Mouse (Mus musculus) heart, embryonic 11.5 days (tissue): ENCODE results near the gene Rtp2. TPM values are rescaled to one million over a fixed set of nuclear protein-coding genes. Genes with fewer than 3 reads are reported as not detected.
A peak's percentile ranks its signal among the peaks of the same experiment; 100 is the strongest.
"Not testable (repeated sequence)": the region's sequence is repeated elsewhere in the genome, so short reads cannot be mapped to it uniquely, and the experiment has no call there.

Source experiments
- ATAC-seq: fragments of 200-750 bp; cut with Nextera tagmentation; replicated peaks from 2 replicates; pipeline ENCODE4 v1.8.0; 2017; ENCODE audit warnings: moderate library complexity; ENCODE audit not compliant: insufficient number of reproducible peaks, low FRiP score, low TSS enrichment
- H3K27ac ChIP-seq: fragments of 300-500 bp; sonication (generic); 2 replicates; pipeline ENCODE4 v1.5.1; 2014; ENCODE audit warnings: mild to moderate bottlenecking, low read depth, low read length
- H3K27me3 ChIP-seq: fragments of 300-500 bp; sonication (generic); 2 replicates; pipeline ENCODE4 v1.6.1; 2014; ENCODE audit warnings: mild to moderate bottlenecking, low read length, mixed read lengths; ENCODE audit not compliant: control insufficient read depth, insufficient read depth
- H3K36me3 ChIP-seq: fragments of 300-500 bp; sonication (generic); 2 replicates; pipeline ENCODE4 v1.6.1; 2014; ENCODE audit warnings: mild to moderate bottlenecking, low read length, moderate library complexity, mixed read lengths; ENCODE audit not compliant: control insufficient read depth, insufficient read depth
- H3K4me1 ChIP-seq: fragments of 300-500 bp; sonication (generic); 2 replicates; pipeline ENCODE4 v1.6.1; 2014; ENCODE audit warnings: low read length; ENCODE audit not compliant: control insufficient read depth, insufficient read depth
- H3K4me2 ChIP-seq: fragments of 300-500 bp; sonication (generic); 2 replicates; pipeline ENCODE4 v1.6.1; 2014; ENCODE audit warnings: mild to moderate bottlenecking, moderate library complexity
- H3K4me3 ChIP-seq: fragments of 300-500 bp; sonication (generic); 2 replicates; pipeline ENCODE4 v1.5.1; 2014; ENCODE audit warnings: low read depth, low read length
- H3K9ac ChIP-seq: fragments of 300-500 bp; sonication (generic); 2 replicates; pipeline ENCODE4 v1.6.1; 2014; ENCODE audit warnings: mild to moderate bottlenecking, low read depth, low read length, moderate library complexity
- H3K9me3 ChIP-seq: fragments of 300-500 bp; sonication (generic); replicated peaks from 2 replicates; pipeline ENCODE4 v1.6.1; 2016; ENCODE audit warnings: low read length; ENCODE audit not compliant: control insufficient read depth
- WGBS: fragments of 180-500 bp; shearing (Covaris S2); extraction: QIAGEN DNeasy Blood & Tissue Kit; methylation state at CpG from one replicate; pipeline ENCODE4 v1.1.7; 2014; ENCODE audit not compliant: insufficient replicate concordance; 5-methylcytosine and 5-hydroxymethylcytosine counted together
- polyA plus RNA-seq: library from polyadenylated mRNA; unstranded; fragments of >200 nt; fragmentation: Nextera tagmentation; extraction: Ambion mirVana; gene quantifications from 2 replicates; pipeline ENCODE4 v1.2.1, GENCODE M21; 2014

Rtp2 gene
- polyA plus RNA-seq, 1 experiment from 2014 or later = not detected

DNA sequence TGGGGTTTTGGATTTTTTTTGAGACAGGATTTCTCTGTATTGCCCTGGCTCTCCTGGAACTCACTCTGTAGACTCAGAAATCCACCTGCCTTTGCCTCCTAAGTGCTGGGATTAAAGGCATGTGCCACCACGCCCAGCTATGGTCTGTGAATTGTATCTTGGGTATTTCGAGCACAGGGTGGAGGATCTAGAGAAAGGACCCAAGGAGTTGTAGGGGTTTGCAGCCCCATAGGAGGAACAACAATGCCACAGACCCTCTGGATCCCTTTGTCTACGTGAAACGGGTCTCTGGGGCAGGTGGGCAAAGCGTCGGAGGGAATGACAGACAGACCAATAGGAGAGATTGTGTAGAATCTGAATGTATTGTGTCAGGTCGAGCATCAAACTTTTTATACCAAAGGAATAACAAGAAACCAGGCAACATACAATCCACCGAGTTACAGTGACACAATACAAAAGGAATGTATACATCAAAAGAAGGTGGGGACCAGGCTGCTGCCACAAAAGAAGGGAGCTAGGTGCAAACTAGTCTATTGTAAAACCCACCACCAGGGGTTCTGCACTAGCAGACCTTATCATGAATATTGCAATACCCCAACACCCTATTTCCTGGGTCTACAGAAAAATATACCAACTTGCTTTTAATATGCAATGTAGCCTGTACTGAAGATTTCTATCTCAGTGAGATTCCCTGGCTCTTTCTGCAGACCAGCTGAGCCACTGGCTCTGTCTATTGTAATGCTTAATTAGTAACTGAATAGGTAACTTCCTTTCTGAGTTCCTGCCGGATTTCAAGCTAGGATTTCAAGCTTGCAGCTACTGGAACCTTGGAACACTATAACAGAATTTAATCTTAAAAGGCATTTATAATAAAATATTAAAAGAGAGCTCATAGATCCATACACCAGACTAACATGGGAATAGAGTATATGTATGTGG, 23.8 kb downstream of the Rtp2 start:
- H3K9me3 ChIP-seq, H3K27ac ChIP-seq, H3K36me3 ChIP-seq, H3K4me2 ChIP-seq, H3K9ac ChIP-seq, H3K27me3 ChIP-seq, H3K4me1 ChIP-seq, H3K4me3 ChIP-seq, ATAC-seq: not testable (repeated sequence)
- 84% methylated on average over 9 of the region's 9 CpGs for WGBS

DNA sequence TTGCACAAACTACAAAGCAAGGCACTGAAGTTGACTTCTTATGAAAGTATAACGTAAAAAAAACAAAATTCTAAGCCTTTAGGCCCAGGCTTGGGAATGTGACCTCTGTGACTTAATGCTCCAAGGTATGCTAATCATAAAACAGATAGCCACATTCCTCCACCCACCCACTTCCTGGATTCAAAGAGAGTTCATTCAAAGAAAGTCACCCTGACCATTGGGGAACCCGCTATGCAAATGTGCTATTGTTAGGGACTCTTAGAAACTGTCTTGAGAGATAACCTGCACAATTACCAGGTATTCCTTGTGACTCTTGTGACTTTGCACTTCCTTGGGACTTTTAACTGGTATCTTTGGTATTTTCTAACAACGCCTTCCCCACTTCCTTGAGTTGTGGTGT, 25.6 kb downstream of the Rtp2 start:
- H3K4me3 ChIP-seq, H3K9me3 ChIP-seq, H3K27ac ChIP-seq, H3K36me3 ChIP-seq, H3K27me3 ChIP-seq, H3K4me2 ChIP-seq, ATAC-seq, H3K9ac ChIP-seq, H3K4me1 ChIP-seq: not testable (repeated sequence)
- 73% methylated on average over 3 of the region's 3 CpGs for WGBS

DNA sequence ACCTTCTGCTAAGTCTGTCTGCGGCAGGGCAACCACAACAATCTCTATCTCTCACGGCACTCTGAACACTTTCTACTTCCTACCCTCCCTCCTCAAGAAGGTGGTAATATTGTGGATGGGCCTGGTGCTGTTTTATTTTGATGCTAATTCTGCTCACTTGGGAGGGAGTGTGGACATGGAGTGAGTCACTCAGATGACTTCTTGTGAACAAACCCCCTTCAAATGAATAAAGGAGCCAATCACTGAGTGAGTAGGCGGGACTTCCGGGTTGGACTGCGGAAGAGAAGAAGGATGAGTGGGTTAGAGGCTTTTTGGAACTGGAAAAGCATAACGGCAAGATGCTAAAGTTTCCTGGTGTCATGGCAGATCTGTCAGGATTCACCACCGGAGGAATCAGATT, 30.8 kb downstream of the Rtp2 start:
- WGBS = 86% methylated on average over 7 of the region's 7 CpGs
- no peak overlapping the region for H3K4me2 ChIP-seq
- H3K4me1 ChIP-seq = peaks cover 3% of the 10 kb centered on the region; the same call in 1 of the 2 replicates
- peaks cover 9% of the 10 kb centered on the region for H3K27me3 ChIP-seq
- ATAC-seq = no peak
- H3K9ac ChIP-seq = no peak overlapping the region
- no peaks in the 10 kb centered on the region for H3K36me3 ChIP-seq
- H3K27ac ChIP-seq = no peak overlapping the region
- H3K9me3 ChIP-seq = no peaks in the 10 kb centered on the region
- H3K4me3 ChIP-seq = no peak overlapping the region

DNA sequence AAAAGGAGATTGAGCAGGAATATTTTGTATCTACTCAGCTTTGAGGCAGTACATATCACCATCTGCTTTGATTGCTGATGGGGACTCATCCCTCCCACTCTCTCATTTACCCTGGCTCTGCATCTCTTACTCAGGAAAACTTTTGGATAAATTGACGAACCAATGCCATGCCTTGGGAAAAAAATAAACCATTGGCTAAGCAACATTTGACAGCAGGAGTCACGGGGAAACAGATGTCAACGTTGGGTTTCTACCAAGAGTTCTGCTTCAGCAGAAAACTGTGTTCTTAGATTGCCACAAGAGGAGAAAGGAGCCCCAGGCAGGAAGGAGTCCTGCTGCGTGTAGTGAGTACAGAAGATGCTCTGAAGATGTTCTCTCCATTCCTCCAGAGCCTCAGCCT, 32.1 kb downstream of the Rtp2 start:
- H3K27ac ChIP-seq = no peak overlapping the region
- peaks cover 9% of the 10 kb centered on the region for H3K27me3 ChIP-seq
- peaks cover 3% of the 10 kb centered on the region; the same call in 1 of the 2 replicates for H3K4me1 ChIP-seq
- 62% methylated on average over 4 of the region's 4 CpGs for WGBS
- no peak for ATAC-seq
- no peaks in the 10 kb centered on the region for H3K36me3 ChIP-seq
- no peak overlapping the region for H3K9ac ChIP-seq
- no peak overlapping the region for H3K4me2 ChIP-seq
- H3K9me3 ChIP-seq = no peaks in the 10 kb centered on the region
- no peak overlapping the region for H3K4me3 ChIP-seq

DNA sequence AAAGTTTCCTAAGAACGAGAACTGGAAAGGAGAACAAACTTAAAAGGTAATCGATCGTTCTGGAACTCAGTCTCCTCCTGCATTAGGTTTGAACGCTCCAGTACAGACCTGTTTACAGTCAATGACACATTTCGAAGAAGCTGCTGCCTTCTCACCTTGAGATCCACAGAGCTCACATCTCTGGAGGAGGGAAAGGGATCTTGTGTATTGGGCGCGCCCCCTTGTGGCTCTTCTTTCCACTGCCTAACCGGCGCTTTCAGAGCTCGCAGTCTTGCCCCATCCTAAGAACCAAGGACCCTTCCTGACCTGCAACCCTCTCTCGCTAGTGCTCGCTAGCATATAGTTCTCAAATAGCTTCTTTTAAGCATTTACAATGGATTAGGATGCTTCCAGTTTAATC, 33.4 kb downstream of the Rtp2 start:
- 13% methylated on average over 12 of the region's 12 CpGs for WGBS
- no peak overlapping the region for H3K4me3 ChIP-seq

DNA sequence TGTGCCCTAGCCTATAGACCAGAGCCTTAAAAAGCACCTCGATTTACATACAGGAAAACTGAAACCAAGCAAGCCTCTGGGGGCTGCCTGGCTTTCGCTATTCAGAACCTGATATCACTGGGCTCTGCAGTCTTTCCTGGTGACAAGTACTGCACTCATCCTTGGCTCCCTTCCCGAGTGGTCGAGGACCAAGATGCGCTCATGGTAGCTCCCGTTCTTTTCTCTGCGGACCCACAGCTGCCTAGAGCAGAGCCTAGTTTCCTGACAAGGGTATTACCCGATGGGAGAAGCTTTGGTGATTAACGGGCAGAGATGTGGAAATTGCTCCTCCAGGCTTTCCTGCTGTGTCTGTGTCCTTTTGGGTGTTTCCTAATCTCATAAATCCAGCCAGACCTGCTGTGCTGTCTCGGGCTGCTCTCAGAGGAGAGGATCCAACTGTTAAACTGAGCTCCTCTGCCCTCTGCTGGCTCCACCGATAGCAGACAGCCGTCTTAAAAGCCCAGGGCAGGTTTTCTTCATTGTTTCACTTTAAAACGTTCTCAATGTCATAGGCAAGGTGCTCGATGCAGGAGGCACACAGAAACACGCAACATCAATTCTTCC, 34.1 kb downstream of the Rtp2 start:
- peak overlapping the region; percentile 60 for H3K4me2 ChIP-seq
- H3K4me3 ChIP-seq = peak overlapping the region; percentile 24; the same call in 1 of the 2 replicates
- H3K27ac ChIP-seq = no peak overlapping the region
- peaks cover 3% of the 10 kb centered on the region; the same call in 1 of the 2 replicates for H3K4me1 ChIP-seq
- no peak overlapping the region for H3K9ac ChIP-seq
- 8% methylated on average over 15 of the region's 15 CpGs for WGBS
- H3K27me3 ChIP-seq = peaks cover 9% of the 10 kb centered on the region
- no peaks in the 10 kb centered on the region for H3K36me3 ChIP-seq
- no peak for ATAC-seq
- no peaks in the 10 kb centered on the region for H3K9me3 ChIP-seq

More for the DNA sequence above, 33.4 kb downstream of the Rtp2 start:
- Histone ChIP-seq H3K4me1 (peaks cover 3% of the 10 kb centered on the region; the same call in 1 of the 2 replicates), H3K36me3 (no peaks in the 10 kb centered on the region), H3K9me3 (no peaks in the 10 kb centered on the region), H3K4me2 (peak overlapping the region; percentile 60), H3K27ac (no peak overlapping the region), H3K9ac (no peak overlapping the region), H3K27me3 (peaks cover 9% of the 10 kb centered on the region)
- ATAC-seq = no peak

DNA sequence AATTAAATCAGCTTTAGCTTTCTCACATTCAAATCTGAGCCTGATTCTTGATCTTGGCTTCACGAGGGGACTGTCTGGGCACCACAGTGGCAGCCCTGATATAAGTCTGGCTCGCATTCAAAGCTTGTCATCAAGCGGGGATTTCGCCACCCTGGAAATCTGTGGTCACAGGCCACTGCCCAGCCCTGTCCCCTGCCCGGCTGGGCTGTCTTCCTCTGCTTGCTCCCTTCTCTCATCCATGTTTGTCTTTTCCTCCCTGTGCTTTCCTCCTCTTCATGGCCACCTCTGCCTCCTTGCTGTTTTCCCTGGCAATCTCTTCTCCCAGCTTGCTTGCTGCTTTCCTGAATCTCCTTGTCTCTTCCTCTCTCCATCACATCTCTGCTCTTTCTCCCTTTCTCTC, 34.7 kb downstream of the Rtp2 start:
- no peak overlapping the region for H3K4me3 ChIP-seq
- WGBS = 54% methylated on average over 5 of the region's 5 CpGs
- ATAC-seq = no peak

DNA sequence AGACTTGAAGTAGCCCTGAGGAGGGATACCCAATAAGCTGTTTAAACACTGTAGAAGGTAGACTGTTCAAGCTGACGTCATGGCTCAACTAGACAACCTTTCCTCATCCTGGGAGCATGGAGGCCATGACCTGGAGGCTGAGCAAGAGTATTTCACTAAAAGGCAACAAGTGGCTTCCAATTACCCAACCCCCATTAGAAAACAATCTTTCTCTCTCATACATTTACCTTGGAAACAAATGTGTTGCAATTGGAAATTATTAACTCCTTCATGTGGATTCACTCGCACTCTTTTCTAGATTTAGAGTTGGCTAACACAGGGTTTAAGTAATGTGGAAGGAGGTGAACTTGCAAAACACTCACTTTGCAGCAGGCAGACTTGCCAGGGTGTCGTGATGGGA, 37.1 kb downstream of the Rtp2 start:
- WGBS = 65% methylated on average over 3 of the region's 3 CpGs
- H3K27ac ChIP-seq = no peak overlapping the region
- peaks cover 33% of the 10 kb centered on the region for H3K27me3 ChIP-seq
- no peak overlapping the region for H3K4me2 ChIP-seq
- H3K9ac ChIP-seq = no peak overlapping the region
- H3K36me3 ChIP-seq = no peaks in the 10 kb centered on the region
- no peaks in the 10 kb centered on the region for H3K9me3 ChIP-seq
- H3K4me3 ChIP-seq = no peak overlapping the region
- no peak for ATAC-seq
- H3K4me1 ChIP-seq = peaks cover 3% of the 10 kb centered on the region; the same call in 1 of the 2 replicates

More for the DNA sequence above, 34.7 kb downstream of the Rtp2 start:
- Histone ChIP-seq H3K4me2 (peak overlapping the region; percentile 60), H3K36me3 (no peaks in the 10 kb centered on the region), H3K27ac (no peak overlapping the region), H3K4me1 (peaks cover 3% of the 10 kb centered on the region; the same call in 1 of the 2 replicates), H3K9ac (no peak overlapping the region), H3K9me3 (no peaks in the 10 kb centered on the region), H3K27me3 (peaks cover 12% of the 10 kb centered on the region)
